Mouse (Mus musculus) lung, embryonic 14.5 days (tissue): ENCODE measurements around the gene Slc6a15. TPM values are rescaled to one million over a fixed set of nuclear protein-coding genes. Genes with fewer than 3 reads are reported as not detected.

Source experiments
- ATAC-seq: fragments of 200-750 bp; cut with Nextera tagmentation; 2 replicates; pipeline ENCODE4 v1.8.0; 2017; ENCODE audit warnings: mild to moderate bottlenecking, moderate TSS enrichment, moderate library complexity; ENCODE audit not compliant: insufficient read depth
- DNase-seq: peaks from one replicate; pipeline ENCODE4 v3.0.0-alpha.2; 2015
- H3K27ac ChIP-seq: fragments of 300-500 bp; sonication (generic); 2 replicates; pipeline ENCODE4 v1.5.1; 2014; ENCODE audit warnings: low read depth, mild to moderate bottlenecking, moderate library complexity
- H3K27me3 ChIP-seq: fragments of 300-500 bp; sonication (generic); 2 replicates; pipeline ENCODE4 v1.6.1; 2014; ENCODE audit warnings: low read length, control low read depth; ENCODE audit not compliant: insufficient read depth
- H3K36me3 ChIP-seq: fragments of 300-500 bp; sonication (generic); 2 replicates; pipeline ENCODE4 v1.6.1; 2014; ENCODE audit warnings: control low read depth; ENCODE audit not compliant: insufficient read depth
- H3K4me1 ChIP-seq: fragments of 300-500 bp; sonication (generic); 2 replicates; pipeline ENCODE4 v1.6.1; 2014; ENCODE audit warnings: antibody characterized with exemption, control low read depth; ENCODE audit not compliant: insufficient read depth
- H3K4me2 ChIP-seq: fragments of 300-500 bp; sonication (generic); 2 replicates; pipeline ENCODE4 v1.6.1; 2014; ENCODE audit warnings: mild to moderate bottlenecking
- H3K4me3 ChIP-seq: fragments of 300-500 bp; sonication (generic); 2 replicates; pipeline ENCODE4 v1.5.1; 2014; ENCODE audit warnings: low read depth, low read length
- H3K9ac ChIP-seq: fragments of 300-500 bp; sonication (generic); 2 replicates; pipeline ENCODE4 v1.6.1; 2014
- H3K9me3 ChIP-seq: fragments of 300-500 bp; sonication (generic); 2 replicates; pipeline ENCODE4 v1.6.1; 2016; ENCODE audit warnings: low read depth, low read length, control low read depth
- CTCF ChIP-seq: IDR thresholded peaks from 2 replicates; pipeline ENCODE4 v1.5.1; 2016; ENCODE audit warnings: antibody characterized with exemption, low read depth
- WGBS: fragments of 180-500 bp; shearing (Covaris S2); extraction: QIAGEN DNeasy Blood & Tissue Kit; methylation state at CpG from one replicate; pipeline ENCODE4 v1.1.7; 2014; 5-methylcytosine and 5-hydroxymethylcytosine counted together
- polyA plus RNA-seq: library from polyadenylated mRNA; unstranded; fragments of >200 nt; fragmentation: Nextera tagmentation; extraction: Ambion mirVana; gene quantifications from 2 replicates; pipeline ENCODE4 v1.2.1, GENCODE M21; 2014

The Slc6a15 gene
- polyA plus RNA-seq = 0.69 and 0.99 TPM in 2 replicates

DNA sequence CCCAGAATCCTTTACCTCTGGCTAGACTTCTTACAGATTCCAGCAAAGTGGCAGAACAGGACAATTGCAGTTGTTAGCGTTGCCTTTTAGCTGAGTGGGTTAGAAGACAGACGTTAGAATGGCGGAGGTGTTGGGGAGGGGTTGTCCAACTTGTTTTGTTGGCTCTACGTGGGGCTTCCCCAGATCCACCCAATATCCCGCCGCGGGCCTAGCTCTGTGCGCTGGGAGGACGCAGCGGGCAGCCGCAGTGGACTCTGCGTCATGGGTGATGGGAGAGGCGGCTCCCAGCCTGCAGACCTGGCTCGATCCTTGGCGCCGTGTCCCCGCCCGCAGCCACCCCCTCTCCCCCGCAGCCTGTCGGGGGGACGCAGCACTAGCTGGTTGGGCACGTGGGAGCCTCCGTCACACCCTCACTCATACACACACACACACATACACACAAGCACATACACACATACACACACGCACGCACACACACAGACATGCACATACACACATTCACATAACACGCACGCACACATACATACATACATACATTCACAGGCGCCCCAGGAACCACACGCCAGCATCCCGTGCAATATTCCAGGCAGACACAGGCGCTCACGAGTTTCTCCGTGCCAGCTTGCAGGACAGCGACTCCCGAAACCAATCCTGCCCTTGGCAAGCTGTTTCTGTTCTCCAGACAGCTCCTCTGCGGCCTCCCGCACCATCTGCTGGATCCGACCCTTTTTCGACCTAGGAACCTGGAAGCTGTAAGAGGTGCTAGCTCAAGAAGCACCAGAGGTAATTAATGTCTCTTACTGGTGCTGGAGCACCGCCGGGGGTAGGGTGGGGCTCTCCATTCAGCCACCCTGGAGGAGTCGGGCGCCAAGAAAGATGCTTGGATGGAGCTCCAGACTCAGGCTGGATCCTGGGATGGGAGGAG is at the start of gene Slc6a15:
Gene Slc6a15, plus strand, starts transcription at position 413 of the 925 bp plus-strand sequence.
- under 1% methylated on average over 43 of the region's 43 CpGs for WGBS
- Histone ChIP-seq H3K9ac (peak within 1 kb of the TSS; percentile 10), H3K4me2 (peak within 1 kb of the TSS; percentile 74), H3K27ac (no peak within 1 kb of the TSS), H3K4me1 (0 out of 2 replicates have a peak, but pooled peaks cover 3% of the 10 kb centered on the region), H3K27me3 (no peaks in the 10 kb centered on the region), H3K9me3 (no peaks in the 10 kb centered on the region), H3K4me3 (peak within 1 kb of the TSS; percentile 47), H3K36me3 (no peaks in the 10 kb centered on the region)
- peak; percentile 50 for DNase-seq
- peak; percentile 82 for ATAC-seq
- TF ChIP-seq CTCF = no peak

DNA sequence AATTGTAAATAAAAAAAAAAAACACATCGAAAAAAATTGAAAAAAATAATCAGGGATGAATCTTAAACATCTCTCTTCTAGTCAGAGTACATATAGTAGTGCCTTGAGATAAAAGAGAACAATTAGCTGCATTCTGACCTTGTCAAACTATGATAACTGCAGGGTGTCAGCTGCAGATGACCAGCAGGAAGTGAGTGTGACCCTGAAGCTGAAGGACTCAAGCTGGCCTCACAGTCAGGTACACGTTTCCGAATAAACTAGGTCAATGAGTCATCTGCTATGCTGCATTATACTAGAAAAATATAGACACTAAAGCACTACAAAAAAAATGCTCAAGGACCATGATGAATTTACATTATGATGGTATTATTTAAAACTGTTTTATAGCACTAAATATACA is 45.6 kb upstream of the Slc6a15 start:
- Histone ChIP-seq H3K27ac (no peak overlapping the region), H3K36me3 (no peaks in the 10 kb centered on the region), H3K27me3 (no peaks in the 10 kb centered on the region), H3K9me3 (no peaks in the 10 kb centered on the region), H3K4me2 (no peak overlapping the region), H3K4me1 (no peaks in the 10 kb centered on the region), H3K9ac (no peak overlapping the region), H3K4me3 (no peak overlapping the region)
- ATAC-seq = no peak
- no peak for DNase-seq
- 55% methylated on average over 3 of the region's 3 CpGs for WGBS
- TF ChIP-seq CTCF = no peak

DNA sequence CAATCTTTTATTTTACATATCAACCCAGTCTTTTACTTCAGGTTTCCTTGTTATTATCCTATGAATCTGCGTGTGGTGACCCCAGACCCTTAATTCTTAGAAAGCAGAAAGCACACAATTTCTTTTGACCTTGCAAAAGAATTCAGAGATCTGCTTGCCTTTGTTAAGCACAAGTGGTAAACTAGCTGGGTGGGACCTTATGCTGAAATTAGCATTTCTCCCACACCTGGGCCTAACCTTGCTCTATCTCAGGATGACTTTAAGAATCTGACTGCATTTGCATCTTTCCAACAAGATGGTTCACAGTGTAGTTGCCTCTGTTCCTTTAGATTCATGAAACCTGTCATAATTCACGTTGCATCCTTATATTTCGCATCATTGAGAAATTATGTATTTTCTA is 44.2 kb upstream of the Slc6a15 start:
- ATAC-seq = no peak
- Histone ChIP-seq H3K9me3 (no peaks in the 10 kb centered on the region), H3K36me3 (no peaks in the 10 kb centered on the region), H3K27ac (no peak overlapping the region), H3K4me3 (no peak overlapping the region), H3K4me2 (no peak overlapping the region), H3K9ac (no peak overlapping the region), H3K4me1 (no peaks in the 10 kb centered on the region), H3K27me3 (no peaks in the 10 kb centered on the region)
- TF ChIP-seq CTCF = no peak
- no peak for DNase-seq
- WGBS = 78% methylated on average over 3 of the region's 3 CpGs

DNA sequence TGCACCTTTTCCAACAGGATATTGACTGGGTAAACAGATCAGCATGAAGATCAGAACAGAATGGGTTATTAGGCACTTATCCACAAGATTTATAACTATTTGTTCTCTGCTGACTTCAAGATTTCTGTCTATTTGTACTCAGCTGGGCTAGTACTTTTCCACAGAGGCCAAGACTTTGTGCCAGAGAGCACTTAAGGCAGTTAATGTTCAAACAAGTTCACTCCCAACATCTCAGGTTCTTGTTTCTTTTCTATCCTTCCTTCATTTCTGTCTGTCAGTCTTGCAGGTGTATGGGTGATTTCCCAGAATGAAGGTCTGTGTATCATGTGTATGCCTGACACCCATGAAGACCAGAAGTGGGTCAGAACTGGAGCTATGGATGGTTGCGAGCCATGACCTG is 33.3 kb upstream of the Slc6a15 start:
- no peak overlapping the region for H3K27ac ChIP-seq
- no peak for ATAC-seq
- H3K9ac ChIP-seq = no peak overlapping the region
- no peak for TF ChIP-seq CTCF
- no peaks in the 10 kb centered on the region for H3K4me1 ChIP-seq
- DNase-seq = no peak
- H3K4me3 ChIP-seq = no peak overlapping the region
- H3K4me2 ChIP-seq = no peak overlapping the region
- H3K9me3 ChIP-seq = no peaks in the 10 kb centered on the region
- no peaks in the 10 kb centered on the region for H3K27me3 ChIP-seq
- H3K36me3 ChIP-seq = no peaks in the 10 kb centered on the region
- WGBS = 73% methylated on average over 1 of the region's 1 CpGs

DNA sequence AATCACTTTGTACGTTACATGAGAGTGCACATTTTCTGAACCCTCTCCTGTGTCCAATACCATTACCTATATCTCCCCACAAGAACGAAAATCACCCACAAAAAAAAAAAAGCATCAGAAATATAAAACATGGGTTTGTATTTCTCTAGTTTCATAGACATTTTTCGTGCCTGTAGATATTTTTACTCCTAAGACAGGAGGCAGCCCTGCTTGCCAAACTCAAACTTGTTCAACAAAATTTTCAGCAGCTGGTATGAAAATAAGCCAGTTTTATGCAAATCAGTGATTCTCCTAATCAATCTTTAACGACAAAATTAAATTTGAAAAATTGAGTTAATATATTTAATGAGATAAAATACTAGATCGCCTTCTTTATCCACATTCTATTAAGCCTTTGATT is 27.7 kb upstream of the Slc6a15 start:
- H3K9ac ChIP-seq = no peak overlapping the region
- DNase-seq (no peak), ATAC-seq (no peak)
- H3K4me3 ChIP-seq = no peak overlapping the region
- H3K9me3 ChIP-seq = no peaks in the 10 kb centered on the region
- H3K4me1 ChIP-seq = no peaks in the 10 kb centered on the region
- TF ChIP-seq CTCF = no peak
- no peaks in the 10 kb centered on the region for H3K27me3 ChIP-seq
- 82% methylated on average over 5 of the region's 5 CpGs for WGBS
- no peaks in the 10 kb centered on the region for H3K36me3 ChIP-seq
- no peak overlapping the region for H3K4me2 ChIP-seq
- no peak overlapping the region for H3K27ac ChIP-seq

DNA sequence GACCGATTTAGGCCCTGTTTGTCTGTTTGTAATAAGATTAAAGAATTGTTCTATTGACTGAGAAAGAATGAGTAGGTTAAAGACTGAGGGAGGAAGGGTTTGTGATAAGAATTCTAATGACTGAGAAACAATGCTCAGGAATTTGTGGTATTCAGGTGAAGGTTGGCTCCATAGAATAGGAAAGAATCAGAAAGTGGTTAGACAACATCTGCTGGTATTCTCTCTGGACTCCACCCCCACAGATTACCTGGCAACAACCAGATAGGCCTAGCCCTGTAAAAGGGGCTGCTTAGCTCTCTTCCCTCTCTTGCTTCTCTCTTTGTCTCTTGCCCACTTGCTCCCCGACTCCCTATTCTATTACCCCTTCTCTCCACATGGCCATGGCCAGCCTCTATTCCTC is 20.8 kb upstream of the Slc6a15 start:
- Histone ChIP-seq H3K4me1 (no peaks in the 10 kb centered on the region), H3K4me3 (no peak overlapping the region), H3K27me3 (no peaks in the 10 kb centered on the region), H3K36me3 (no peaks in the 10 kb centered on the region), H3K27ac (no peak overlapping the region), H3K4me2 (no peak overlapping the region), H3K9me3 (no peaks in the 10 kb centered on the region), H3K9ac (no peak overlapping the region)
- ATAC-seq (no peak), DNase-seq (no peak)
- WGBS = 53% methylated on average over 2 of the region's 2 CpGs
- TF ChIP-seq CTCF = no peak

DNA sequence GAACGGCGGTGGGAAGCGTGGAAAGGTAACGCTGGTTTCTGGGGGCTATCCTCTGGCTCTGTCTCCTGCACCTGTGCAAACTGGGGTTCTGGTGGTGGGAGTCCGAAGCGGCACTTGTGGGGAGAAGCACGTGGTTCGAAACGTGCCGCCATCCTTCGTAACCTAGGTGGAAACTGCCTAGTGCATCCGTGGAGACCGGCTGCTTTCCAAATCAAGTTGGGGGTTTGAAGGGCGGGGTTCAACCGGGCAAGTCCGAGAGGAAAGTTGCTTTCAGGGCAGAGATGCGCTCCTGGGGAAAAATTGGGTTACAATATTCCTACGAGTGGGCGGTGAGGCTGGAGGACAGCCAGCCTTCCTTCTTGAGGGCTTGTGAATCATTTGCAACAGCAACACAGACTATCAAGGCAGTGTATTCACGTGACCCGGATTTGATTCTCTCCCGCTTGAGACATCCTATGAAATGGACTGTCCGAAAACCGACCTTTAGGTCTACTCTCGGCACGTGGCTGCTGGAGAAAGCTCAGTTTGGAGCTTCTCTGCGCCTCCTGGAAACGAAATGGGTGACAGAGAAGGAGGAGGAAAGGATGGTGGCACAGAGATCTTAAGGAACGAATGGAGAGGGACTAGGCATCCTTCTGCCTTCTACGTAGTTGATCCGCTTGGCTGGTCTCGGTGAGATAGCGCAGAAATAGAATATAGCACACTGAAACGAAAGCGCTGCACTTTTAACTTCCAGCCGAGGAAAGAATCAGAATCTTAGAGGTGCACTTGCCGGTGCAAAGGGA is 905 bp downstream of the Slc6a15 start:
- under 1% methylated on average over 37 of the region's 37 CpGs for WGBS
- Histone ChIP-seq H3K4me3 (peak overlapping the region; percentile 47), H3K27ac (no peak overlapping the region), H3K4me1 (0 out of 2 replicates have a peak, but pooled peaks cover 3% of the 10 kb centered on the region), H3K27me3 (no peaks in the 10 kb centered on the region), H3K4me2 (peak overlapping the region; percentile 74), H3K9me3 (no peaks in the 10 kb centered on the region), H3K9ac (peak overlapping the region; percentile 10), H3K36me3 (no peaks in the 10 kb centered on the region)
- DNase-seq = peak; percentile 41
- peak; percentile 60 for ATAC-seq
- no peak for TF ChIP-seq CTCF
